Mouse (Mus musculus) neural tube, embryonic 10.5 days (tissue): Measurements from ENCODE around the gene Hspa2.

Source experiments
- DNase-seq: peaks from one replicate; pipeline ENCODE4 v3.0.0-alpha.2; 2017; ENCODE audit warnings: low spot score; ENCODE audit errors: extremely low spot score

Gene Hspa2

GRCm38 (mm10) chr12:76403886-76404537 is at the start of gene Hspa2:
Hspa2 (plus strand) TSS chr12:76404176.
- peak; percentile 99 for DNase-seq

DNA sequence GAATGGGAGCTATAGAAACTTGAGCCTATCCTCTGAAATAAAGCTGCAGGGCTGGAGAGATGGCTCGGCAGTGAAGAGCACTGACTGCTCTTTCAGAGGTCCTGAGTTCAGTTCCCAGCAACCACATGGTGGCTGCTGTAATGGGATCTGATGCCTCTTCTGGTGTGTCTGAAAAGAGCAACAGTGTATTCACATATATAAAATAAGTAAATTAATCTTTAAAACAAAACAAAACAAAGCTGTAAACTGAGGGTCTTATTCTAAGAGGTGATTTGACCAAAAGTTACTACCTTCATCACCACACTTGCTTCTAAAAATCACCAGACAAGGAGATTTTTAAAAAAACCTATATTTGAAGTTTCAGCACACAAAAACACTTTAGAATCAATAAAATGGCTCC is 43.1 kb upstream of the Hspa2 start:
- DNase-seq, result no peak

DNA sequence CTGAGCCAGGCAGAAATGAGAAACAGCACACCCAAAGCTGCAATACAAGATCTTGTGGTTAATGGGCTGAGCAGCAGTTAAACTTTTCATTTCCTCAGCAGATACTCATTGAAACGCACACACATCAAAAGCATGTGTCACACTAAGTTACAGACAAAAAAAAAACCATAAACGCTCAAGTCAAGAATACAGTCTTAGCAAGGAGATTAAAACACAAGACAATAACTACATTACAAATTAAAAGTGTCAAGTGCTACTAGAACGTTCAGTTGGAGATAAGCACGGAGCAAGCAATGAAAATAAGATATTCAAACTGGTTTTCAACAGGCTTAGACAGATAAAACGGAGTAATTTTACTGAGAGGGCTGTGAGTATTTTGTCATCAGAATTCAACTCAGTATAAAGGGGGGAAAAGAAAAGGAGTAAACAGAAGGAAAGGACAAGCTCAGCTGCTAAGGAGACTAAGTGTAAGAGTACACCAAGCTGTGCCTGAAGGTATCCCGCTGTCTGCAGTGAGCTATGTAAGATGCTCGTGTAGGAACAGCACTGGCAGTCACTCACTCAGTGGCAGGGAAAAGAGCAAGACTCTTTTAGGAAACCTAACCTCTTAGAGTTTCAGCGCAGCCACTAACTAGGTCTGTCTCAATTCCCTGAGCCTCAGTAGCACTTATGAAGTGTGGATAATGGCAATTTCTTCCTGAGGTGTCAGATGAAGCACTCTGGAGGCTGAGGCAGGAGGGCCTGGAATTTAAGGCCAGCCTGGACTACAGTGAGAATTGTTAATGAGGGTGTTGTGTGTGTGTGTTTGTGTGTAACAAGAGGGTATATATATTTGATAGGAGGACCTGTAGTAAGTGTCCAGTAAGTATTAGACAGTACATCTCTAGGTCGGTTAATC is 42.3 kb upstream of the Hspa2 start:
- no peak for DNase-seq

DNA sequence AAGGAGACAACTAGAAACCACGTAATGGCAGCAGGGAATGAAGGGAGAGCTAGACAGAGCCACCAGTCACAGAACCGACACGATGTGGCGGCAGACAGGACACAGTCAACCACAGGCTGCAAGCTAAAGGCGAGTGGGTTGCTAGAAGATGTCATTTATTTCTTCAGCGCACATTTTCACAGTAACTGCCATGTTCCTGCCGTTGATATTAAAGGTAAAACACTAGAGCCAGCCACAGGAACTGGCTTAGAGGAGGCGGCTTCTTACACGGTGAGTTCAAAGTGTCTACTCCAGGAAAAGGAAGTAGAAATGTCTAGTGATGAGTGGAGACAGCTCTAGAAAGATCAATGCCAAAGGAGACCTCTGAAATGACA is 41.7 kb upstream of the Hspa2 start:
- DNase-seq, result no peak

DNA sequence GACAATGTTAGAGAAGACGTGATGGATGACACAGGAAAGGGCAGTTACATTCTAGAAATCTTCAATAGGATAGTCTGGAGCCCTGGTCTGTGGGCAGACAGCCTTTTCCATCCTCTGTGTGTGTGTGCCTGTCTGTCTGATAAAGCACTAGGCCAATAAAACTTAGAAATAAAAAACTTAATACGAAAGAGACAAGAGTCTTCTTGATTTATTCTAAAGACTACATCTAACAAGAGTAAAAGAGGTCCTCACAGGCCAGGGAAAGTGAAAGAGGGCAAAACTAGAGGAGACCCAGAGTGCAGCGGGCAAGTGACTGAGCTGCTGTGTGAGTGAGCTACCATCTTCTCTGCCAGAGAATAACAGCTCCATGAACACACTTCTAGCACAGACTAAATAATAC is 37.7 kb upstream of the Hspa2 start:
- no peak for DNase-seq

DNA sequence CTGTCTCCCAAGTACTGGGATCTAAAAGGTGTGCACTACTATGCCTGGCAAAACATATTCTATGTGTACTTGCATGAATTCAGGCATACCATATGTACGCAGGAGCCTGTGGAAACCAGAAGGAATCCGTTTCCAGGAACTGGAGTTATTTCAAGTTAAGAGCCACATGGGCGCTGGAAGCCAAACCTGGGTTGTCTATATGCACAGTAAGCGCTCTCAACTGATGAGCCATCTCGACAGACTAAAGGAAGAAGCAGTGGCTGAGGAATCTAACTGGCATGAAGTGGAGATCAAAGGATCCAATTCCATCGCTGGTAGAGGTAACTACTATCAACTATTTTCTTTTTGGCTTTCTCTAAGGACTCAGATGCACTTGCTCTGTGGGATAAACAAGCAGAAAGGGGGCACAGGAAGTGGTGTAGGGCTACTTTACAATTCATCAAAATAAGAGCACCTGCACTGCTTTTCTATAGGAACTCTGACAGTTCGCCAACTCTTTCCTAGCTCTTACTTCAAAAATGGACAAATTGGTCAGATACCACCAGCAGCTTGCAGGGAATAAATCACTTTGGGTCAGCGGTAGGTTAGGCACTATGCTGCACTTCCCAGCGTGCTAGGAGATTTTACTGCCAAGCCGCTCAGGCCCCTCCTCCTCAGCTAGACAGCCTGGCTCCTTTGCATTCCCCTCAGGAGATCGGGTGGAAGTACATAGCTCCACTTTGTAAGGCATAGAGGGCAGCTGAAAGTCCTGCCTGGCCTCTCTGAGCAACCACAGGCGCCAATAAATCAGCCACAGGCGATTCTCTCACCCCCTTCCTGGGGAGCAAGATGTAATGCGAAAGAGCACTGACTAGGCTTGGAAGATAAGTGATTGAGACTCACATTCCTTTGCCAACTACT is 36.6 kb upstream of the Hspa2 start:
- peak; percentile 51 for DNase-seq

- DNase-seq, result peak; percentile 33
Measured at GRCm38 (mm10) chr12:76368201-76368789, 35.7 kb upstream of the Hspa2 start.

- no peak for DNase-seq
Measured at GRCm38 (mm10) chr12:76368790-76369205, 35.2 kb upstream of the Hspa2 start.

- DNase-seq, result peak; percentile 86
Measured at GRCm38 (mm10) chr12:76369206-76369977, 34.6 kb upstream of the Hspa2 start, which contains the start of gene Zbtb25. Zbtb25 (minus strand) TSS chr12:76369602.

DNA sequence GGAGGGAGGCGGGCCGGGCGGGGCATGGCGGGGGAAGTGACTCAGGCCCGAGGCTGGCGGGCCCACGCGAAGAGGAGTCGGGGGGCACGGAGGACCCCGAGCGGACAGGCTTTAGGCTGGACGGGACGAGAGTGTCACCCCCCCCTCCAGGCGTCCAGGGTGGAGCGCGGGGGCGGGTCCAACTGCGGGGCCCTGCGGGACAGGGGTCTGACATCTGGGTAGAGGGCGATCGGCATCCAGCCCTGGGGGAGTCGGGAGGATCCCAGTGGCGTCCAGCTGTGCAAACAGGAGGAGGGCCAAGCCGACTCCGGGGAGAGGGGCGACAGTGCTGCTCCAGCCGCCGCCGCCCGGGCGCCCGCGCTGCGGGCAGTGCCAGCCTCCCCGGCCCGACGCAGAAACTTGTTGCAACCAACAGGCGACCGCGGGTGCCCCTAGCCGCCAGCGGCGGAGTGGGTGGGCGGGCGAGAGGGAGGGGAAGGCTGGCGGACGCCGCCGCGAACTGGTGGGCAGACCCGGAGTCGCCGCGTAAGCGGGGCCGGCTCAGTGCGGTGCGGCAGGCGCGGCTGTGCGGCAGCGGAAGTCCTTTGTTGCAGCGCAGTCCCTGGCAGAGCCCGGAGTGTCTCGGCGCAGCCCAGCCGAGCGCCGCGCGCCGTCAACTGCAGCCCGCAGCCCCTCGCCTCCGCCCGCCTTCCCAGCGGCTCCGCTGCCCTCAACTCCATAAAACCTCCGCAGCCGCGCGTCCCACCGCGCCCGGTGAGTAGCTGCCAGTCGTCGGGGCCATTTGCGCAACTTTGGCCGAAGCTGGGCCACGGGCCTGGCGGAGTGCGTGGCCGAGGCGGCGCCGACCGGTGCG is 33.8 kb upstream of the Hspa2 start, which contains the start of gene Zbtb1:
Gene Zbtb1 (plus strand): TSS at position 289 of the 853 bp plus-strand sequence.
- peak; percentile 89 for DNase-seq

GRCm38 (mm10) chr12:76370831-76371571 is 33.0 kb upstream of the Hspa2 start:
- peak; percentile 85 for DNase-seq

- no peak for DNase-seq
Measured at GRCm38 (mm10) chr12:76372046-76372445, 31.9 kb upstream of the Hspa2 start.

- no peak for DNase-seq
Measured at GRCm38 (mm10) chr12:76372881-76373818, 30.8 kb upstream of the Hspa2 start.

GRCm38 (mm10) chr12:76373991-76374390 is 30.0 kb upstream of the Hspa2 start:
- DNase-seq, result no peak

DNA sequence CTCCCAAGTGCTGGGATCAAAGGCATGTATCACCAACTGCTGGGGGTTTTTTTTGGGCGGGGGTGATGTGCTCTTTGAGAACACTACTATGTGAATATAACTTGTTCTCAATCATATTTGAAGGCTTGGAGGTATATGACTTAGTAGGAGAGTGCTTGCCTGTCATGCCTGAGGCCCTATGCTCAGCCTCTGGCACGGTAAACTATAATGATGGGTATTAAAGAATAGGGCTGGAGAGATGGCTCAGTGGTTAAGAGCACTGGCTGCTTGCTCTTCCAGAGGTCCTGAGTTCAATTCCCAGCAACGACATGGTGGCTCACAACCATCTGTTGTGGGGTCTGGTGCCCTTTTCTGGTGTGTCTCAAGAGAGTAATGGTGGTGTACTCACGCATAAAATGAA is 29.1 kb upstream of the Hspa2 start:
- DNase-seq, result no peak

- DNase-seq, result no peak
Measured at GRCm38 (mm10) chr12:76375506-76375905, 28.5 kb upstream of the Hspa2 start.

- no peak for DNase-seq
Measured at GRCm38 (mm10) chr12:76376649-76377048, 27.3 kb upstream of the Hspa2 start.

GRCm38 (mm10) chr12:76377059-76377458 is 26.9 kb upstream of the Hspa2 start:
- DNase-seq, result no peak
